Mouse (Mus musculus) thymus, adult 2 months (tissue): ENCODE results near the gene Hoxa1.

Experiments used
- CTCF ChIP-seq: fragments of 200-500 bp; IDR thresholded peaks from 2 replicates; pipeline ENCODE4 v1.5.1; 2012; ENCODE audit warnings: mild to moderate bottlenecking, control low read depth, low read length, moderate library complexity, borderline replicate concordance; ENCODE audit not compliant: control insufficient read depth, poor library complexity, insufficient read depth; ENCODE audit errors: extremely low read depth
- POLR2A ChIP-seq: fragments of 200-500 bp; IDR thresholded peaks from 2 replicates; pipeline ENCODE4 v1.6.1; 2012; ENCODE audit warnings: mild to moderate bottlenecking, low read length, control low read depth, moderate library complexity; ENCODE audit not compliant: control insufficient read depth, poor library complexity, insufficient read depth; ENCODE audit errors: extremely low read depth

DNA sequence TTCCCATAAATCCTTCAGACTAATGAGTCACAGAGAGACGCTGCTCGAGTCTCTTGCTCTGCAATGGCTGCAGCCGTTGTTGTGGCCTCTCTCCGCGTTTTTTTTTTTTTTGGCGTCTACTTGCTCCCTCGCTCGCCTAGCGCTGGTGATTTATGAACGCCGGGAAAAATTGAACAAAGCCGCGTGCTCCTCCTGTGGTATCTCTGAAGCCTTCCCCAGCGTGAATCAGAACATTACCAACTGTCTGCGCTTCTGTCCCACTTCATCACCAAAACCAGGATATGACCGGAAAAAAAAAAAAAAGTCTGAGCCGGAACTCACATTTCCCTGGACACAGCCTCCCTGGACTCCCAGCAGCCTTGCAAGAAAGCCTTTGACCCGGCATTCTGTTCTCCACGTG is 27.1 kb upstream of the Hoxa1 start:
- TF ChIP-seq POLR2A (no peak), CTCF (no peak)
